Mouse (Mus musculus): ENCODE measurements around the gene Tubb5. TPM values are rescaled to one million over a fixed set of nuclear protein-coding genes. Genes with fewer than 3 reads are reported as not detected.
A peak's percentile ranks its signal among the peaks of the same experiment; 100 is the strongest.

Gene Tubb5
- polyA plus RNA-seq, 1 experiment: 320 TPM

DNA sequence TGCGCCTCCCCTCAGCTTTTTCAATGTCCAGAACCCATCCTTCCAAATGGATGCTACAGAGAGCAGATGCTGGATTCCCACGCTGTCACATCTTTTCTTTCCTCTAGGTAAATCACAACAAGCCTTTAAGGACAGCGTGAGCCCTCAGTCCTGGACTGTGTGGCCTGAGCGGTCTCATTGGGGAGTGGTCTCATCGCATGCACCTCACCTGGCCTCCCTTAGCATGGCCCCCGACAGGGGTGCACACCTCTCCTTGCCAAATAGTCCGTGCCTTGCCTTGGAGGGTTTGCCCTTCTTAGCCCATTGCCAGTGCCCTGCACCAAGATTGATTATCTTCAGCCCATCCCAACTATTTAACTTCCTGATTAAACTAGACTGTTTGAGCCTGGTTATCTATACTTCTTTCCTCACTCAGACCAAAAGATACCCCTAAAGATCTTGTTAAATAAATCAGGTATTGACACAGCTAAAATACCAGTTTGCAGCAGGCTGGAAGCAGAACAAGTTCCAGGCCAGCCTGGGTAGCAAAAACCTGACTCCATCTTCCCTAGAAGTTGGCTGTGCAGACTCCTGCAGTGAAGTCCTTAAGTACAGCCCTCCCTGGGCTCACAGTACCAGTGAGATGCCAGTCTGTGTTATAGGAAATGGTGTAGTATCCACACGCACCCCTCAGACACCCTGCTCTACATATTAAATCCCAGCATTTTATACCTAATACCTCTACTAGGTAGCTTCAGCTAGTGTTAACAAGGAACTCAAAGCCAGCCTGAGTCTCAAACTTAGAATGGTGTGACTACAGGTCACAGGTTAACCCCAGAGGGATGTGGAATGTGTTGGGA lies 5.5 kb downstream of the Tubb5 start:
- Histone ChIP-seq H3K27ac (ENCODE audit: insufficient read depth, low read length) (no peak overlapping the region), H3K4me1 (ENCODE audit: control insufficient read depth, insufficient read depth, low read length) (peaks cover 7% of the 10 kb centered on the region; the same call in 1 of the 2 replicates), H3K27me3 (ENCODE audit: control insufficient read depth, insufficient read depth, low read length) (no peaks in the 10 kb centered on the region), H3K4me3 (replicated peaks; ENCODE audit: insufficient read depth, low read depth, low read length) (no peak overlapping the region)
- TF ChIP-seq CTCF (IDR thresholded peaks at IDR 0.05; ENCODE audit: borderline replicate concordance, insufficient read depth, low read depth, low read length): no peak
- TF ChIP-seq POLR2A (IDR thresholded peaks at IDR 0.05; ENCODE audit: borderline replicate concordance, insufficient read depth, low read length): no peak
- WGBS: 66% methylated on average over 8 of the region's 8 CpGs
- no peak for DNase-seq

DNA sequence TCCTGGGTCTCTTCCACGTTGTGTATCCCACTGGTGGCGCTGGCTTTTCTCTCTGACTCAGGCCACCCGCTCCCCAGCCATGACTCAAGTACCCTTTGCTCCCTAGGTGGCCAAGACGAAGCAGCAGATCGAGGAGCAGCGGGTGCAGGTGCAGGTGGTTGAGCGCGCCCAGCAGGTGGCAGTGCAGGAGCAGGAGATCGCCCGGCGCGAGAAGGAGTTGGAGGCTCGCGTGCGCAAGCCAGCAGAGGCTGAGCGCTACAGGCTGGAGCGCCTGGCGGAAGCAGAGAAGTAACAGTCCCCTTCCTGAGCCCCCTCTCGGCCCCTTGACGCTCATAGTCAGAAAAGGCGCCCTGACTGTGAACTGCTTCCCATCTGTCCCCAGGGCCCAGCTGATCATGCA lies 8.4 kb downstream of the Tubb5 start:
- DNase-seq: peak; percentile 83 to 84

DNA sequence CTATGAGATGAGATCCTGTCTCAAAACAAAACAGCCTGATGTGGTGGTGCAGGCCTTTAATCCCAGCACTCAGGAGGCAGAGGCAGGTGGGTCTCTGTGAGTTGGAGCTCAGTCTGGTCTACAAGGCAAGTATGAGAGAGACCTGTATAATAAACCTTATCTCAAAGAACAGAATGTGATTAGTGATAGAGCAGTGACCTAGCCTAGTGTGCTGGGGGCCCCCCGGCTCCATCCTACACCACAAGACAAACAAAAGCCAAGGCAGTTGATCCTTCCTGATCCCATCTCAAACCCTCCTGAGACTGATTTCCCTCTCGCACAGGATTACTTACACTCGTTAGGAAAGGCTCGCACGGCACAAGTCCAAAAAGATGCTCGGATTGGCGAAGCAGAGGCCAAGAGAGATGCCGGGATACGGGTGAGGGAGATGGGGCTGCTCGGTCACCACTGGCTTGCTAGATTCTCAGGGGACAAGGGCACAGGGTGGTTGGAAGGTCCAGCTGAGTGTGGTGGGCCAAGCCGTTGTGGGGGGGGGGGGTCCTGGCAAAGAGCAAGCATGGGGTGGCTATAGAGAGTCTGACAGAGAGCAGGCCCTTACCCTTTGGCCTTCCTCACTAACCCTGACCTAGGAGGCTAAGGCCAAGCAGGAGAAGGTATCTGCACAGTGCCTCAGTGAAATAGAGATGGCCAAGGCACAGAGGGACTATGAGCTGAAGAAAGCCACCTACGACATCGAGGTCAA lies 12.8 kb downstream of the Tubb5 start:
- Histone ChIP-seq H3K4me1 (ENCODE audit: control insufficient read depth, insufficient read depth, low read length) (peaks cover 7% of the 10 kb centered on the region), H3K4me3 (replicated peaks; ENCODE audit: insufficient read depth, low read depth, low read length) (no peak overlapping the region), H3K27me3 (ENCODE audit: control insufficient read depth, insufficient read depth, low read length) (no peaks in the 10 kb centered on the region), H3K27ac (ENCODE audit: insufficient read depth, low read length) (no peak overlapping the region)
- no peak for DNase-seq
- TF ChIP-seq CTCF (IDR thresholded peaks at IDR 0.05; ENCODE audit: borderline replicate concordance, insufficient read depth, low read depth, low read length) (no peak), POLR2A (IDR thresholded peaks at IDR 0.05; ENCODE audit: borderline replicate concordance, insufficient read depth, low read length) (no peak)
- WGBS: 84% methylated on average over 13 of the region's 13 CpGs

More for the DNA sequence above, 8.4 kb downstream of the Tubb5 start:
- Histone ChIP-seq H3K27ac (ENCODE audit: insufficient read depth, low read length) (no peak overlapping the region), H3K27me3 (ENCODE audit: control insufficient read depth, insufficient read depth, low read length) (no peaks in the 10 kb centered on the region), H3K4me3 (replicated peaks; ENCODE audit: insufficient read depth, low read depth, low read length) (no peak overlapping the region), H3K4me1 (ENCODE audit: control insufficient read depth, insufficient read depth, low read length) (no peaks in the 10 kb centered on the region)
- TF ChIP-seq POLR2A (IDR thresholded peaks at IDR 0.05; ENCODE audit: borderline replicate concordance, insufficient read depth, low read length): no peak
- TF ChIP-seq CTCF (IDR thresholded peaks at IDR 0.05; ENCODE audit: borderline replicate concordance, insufficient read depth, low read depth, low read length): peak; percentile 78
- 7% methylated on average over 21 of the region's 21 CpGs for WGBS

GRCm38 (mm10) chr17:35824402-35824801 lies 13.7 kb downstream of the Tubb5 start:
- Histone ChIP-seq H3K4me3 (replicated peaks; ENCODE audit: insufficient read depth, low read depth, low read length) (no peak overlapping the region), H3K27ac (ENCODE audit: insufficient read depth, low read length) (peak overlapping the region; percentile 32; the same call in 1 of the 2 replicates), H3K4me1 (ENCODE audit: control insufficient read depth, insufficient read depth, low read length) (peaks cover 7% of the 10 kb centered on the region), H3K27me3 (ENCODE audit: control insufficient read depth, insufficient read depth, low read length) (no peaks in the 10 kb centered on the region)
- TF ChIP-seq POLR2A (IDR thresholded peaks at IDR 0.05; ENCODE audit: borderline replicate concordance, insufficient read depth, low read length) (no peak), CTCF (IDR thresholded peaks at IDR 0.05; ENCODE audit: borderline replicate concordance, insufficient read depth, low read depth, low read length) (no peak; the same call in 1 of the 2 replicates)
- 74% methylated on average over 7 of the region's 7 CpGs for WGBS
- DNase-seq: peak; percentile 22 to 31

GRCm38 (mm10) chr17:35822964-35823937 lies 14.9 kb downstream of the Tubb5 start, which contains the start of gene Flot1:
Flot1 (plus strand) TSS chr17:35823230.
- under 1% methylated on average over 39 of the region's 47 CpGs for WGBS
- H3K4me1 ChIP-seq (ENCODE audit: control insufficient read depth, insufficient read depth, low read length): peaks cover 7% of the 10 kb centered on the region
- peak; percentile 75 to 76 for DNase-seq
- no peaks in the 10 kb centered on the region for H3K27me3 ChIP-seq (ENCODE audit: control insufficient read depth, insufficient read depth, low read length)
- TF ChIP-seq CTCF (IDR thresholded peaks at IDR 0.05; ENCODE audit: borderline replicate concordance, insufficient read depth, low read depth, low read length): no peak
- peak; percentile 34; the same call in 1 of the 2 replicates for TF ChIP-seq POLR2A (IDR thresholded peaks at IDR 0.05; ENCODE audit: borderline replicate concordance, insufficient read depth, low read length)
- H3K4me3 ChIP-seq (replicated peaks; ENCODE audit: insufficient read depth, low read depth, low read length): peak within 1 kb of the TSS; percentile 86
- H3K27ac ChIP-seq (ENCODE audit: insufficient read depth, low read length): peak within 1 kb of the TSS; percentile 43

DNA sequence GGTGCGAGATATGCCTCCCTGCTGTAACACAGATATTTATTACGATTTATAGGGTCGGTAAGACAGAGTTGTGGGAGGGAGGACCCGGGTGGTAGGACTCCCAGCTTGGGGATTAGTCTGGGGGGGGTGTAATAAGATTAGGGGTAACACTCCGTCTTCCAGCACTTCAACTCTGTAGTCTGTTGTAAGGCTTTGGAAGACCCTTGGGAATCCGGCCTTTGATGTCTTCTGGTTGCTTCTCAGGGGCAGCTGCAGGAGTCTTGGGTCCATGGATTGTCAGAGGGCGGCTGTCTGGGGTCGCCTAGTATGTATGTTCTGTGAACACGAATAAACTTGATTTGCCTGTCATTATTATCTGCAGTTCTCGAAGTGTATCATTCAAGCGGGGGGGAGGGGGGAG lies 15.5 kb downstream of the Tubb5 start:
- WGBS: 4% methylated on average over 11 of the region's 11 CpGs
- DNase-seq: no peak
- H3K27me3 ChIP-seq (ENCODE audit: control insufficient read depth, insufficient read depth, low read length): no peaks in the 10 kb centered on the region

More for the DNA sequence above, 15.5 kb downstream of the Tubb5 start:
- no peak for TF ChIP-seq POLR2A (IDR thresholded peaks at IDR 0.05; ENCODE audit: borderline replicate concordance, insufficient read depth, low read length)
- TF ChIP-seq CTCF (IDR thresholded peaks at IDR 0.05; ENCODE audit: borderline replicate concordance, insufficient read depth, low read depth, low read length): no peak
- Histone ChIP-seq H3K27ac (ENCODE audit: insufficient read depth, low read length) (peak overlapping the region; percentile 43), H3K4me1 (ENCODE audit: control insufficient read depth, insufficient read depth, low read length) (peaks cover 7% of the 10 kb centered on the region), H3K4me3 (replicated peaks; ENCODE audit: insufficient read depth, low read depth, low read length) (peak overlapping the region; percentile 86)
